Mouse (Mus musculus) kidney, postnatal 36 days (tissue): ENCODE data around the gene Sfrp4.
"Not testable (repeated sequence)": the region's sequence is repeated elsewhere in the genome, so short reads cannot be mapped to it uniquely, and the experiment has no call there.

Source experiments
- DNase-seq, 2 experiments: peaks; one replicate each; pipeline ENCODE4 v3.0.0; 2021 to 2022; ENCODE audit warnings: mixed read lengths in 2 of 2

The Sfrp4 gene

GRCm38 (mm10) chr13:19622573-19623227 lies at the start of gene Sfrp4:
Sfrp4 (plus strand) TSS chr13:19623104.
- peak in 1 of 2 experiments; percentile 22 for DNase-seq

GRCm38 (mm10) chr13:19574723-19575122 lies 48.2 kb upstream of the Sfrp4 start:
- not testable (repeated sequence) for DNase-seq

- no peak for DNase-seq
Measured at GRCm38 (mm10) chr13:19575947-19576346, 47.0 kb upstream of the Sfrp4 start.

GRCm38 (mm10) chr13:19590996-19591759 lies 31.7 kb upstream of the Sfrp4 start:
- no peak for DNase-seq

DNA sequence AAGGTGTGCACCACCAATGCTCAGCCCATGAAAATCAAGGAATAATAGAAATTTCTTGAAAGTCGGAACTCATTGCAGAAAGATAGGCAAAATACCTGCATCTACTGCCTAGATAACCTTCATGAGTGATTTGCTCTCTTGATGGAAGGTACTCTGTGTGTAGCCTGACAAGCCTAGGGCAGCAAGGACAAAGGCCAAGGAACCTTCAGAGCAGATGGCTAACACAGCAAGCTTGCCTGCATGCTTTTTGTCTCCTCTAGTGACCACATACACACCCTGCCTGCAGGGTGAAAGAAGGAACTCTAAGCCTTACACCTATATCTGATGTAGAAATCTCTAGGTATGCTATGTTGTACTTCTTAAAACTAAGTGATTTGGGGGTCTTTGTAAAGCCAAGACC lies 27.8 kb upstream of the Sfrp4 start:
- no peak for DNase-seq

DNA sequence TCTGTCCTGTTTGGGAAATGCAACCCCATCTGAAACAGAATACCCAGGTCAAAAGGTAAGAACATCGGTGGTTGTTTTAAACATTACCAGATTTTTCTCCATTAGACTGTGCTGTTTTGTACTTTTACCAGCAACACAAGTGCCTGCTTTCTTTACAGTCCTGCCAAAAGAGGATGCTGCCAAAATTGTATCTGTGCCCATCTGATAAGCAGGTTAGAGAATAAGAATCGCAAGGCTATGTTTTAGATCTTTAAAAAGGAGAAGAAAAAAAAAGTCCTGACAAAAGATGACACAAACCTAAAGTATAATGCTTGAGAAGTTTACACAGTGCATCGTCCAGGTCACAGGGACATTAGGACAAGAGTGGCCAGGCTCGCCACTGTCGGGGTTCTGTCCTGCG lies 23.7 kb upstream of the Sfrp4 start:
- DNase-seq = no peak

GRCm38 (mm10) chr13:19602531-19602930 lies 20.4 kb upstream of the Sfrp4 start:
- no peak for DNase-seq

DNA sequence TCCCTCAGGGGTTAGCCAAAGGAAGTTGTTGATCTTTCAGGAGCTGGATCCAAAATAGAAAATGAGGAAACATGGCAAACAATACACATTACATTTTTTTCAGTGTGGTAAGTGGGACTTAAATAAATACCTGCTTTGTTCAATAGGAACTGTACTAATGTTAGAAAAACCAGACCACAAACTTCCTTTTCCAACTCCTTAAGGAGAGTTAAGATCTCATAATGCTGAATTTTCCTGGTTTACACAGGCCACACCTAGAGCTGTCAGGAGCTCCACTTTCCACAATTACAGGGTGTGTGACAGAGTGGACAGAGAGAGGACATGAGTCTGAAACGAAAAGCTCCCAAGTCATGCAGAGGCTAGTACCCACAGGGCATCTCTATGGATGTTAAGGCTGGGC lies 19.2 kb upstream of the Sfrp4 start:
- no peak for DNase-seq

DNA sequence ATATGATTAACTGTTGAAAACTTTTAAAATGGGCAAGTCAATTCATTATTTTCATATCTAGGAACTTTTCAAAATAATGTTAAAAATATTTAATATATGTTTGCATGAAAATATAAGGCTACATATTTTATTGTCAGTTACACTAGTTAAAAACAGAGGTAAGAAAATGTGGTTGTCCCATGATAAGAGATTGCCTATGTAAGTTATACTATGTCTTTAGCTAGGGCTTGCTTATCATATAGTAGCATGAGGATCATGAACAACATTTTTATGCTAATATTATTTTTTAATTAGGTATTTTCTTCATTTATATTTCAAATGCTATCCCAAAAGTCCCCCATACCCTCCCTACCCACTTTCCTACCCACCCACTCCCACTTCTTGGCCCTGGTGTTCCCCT lies 18.0 kb upstream of the Sfrp4 start:
- no peak for DNase-seq

DNA sequence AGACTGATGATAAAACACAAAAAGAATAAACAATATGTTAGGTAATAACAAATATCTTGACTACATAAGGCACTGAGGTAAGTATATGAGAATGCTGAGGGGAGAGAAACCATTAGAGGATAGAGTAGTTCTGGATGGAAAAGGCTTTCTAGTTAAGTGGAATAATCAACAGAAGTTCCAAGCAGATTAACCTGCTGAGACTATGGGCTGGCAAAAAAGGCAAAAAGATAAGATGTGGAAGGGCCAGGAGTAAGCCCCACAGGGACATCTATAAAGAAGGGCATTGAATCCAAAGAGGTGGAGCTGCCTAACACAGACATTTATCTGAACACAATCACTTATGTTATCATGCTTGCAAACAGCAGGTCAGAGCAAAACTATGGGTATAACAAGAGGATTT lies 14.8 kb upstream of the Sfrp4 start:
- no peak for DNase-seq

- peak in 1 of 2 experiments; percentile 3 for DNase-seq
Measured at GRCm38 (mm10) chr13:19612348-19612747, 10.6 kb upstream of the Sfrp4 start.

DNA sequence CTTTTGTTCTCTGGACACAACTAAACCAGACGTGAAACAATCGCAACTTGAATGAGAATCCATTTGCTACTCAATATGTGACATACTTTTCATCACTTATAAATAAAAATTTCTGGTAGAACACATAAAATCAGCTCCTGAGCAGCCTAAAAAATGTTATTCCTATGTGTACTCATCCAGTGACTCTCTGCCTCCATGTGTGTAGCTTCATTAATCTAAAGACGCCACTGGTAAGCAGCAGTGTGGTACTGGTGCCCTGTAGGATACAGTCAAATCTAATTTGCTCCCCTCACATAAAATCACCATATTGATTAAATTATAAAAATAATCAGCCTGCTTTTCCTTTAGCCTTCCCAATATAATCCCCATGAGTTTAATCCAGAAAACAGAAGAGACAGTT lies 9.9 kb upstream of the Sfrp4 start:
- no peak for DNase-seq

GRCm38 (mm10) chr13:19613426-19613825 lies 9.5 kb upstream of the Sfrp4 start:
- no peak for DNase-seq

DNA sequence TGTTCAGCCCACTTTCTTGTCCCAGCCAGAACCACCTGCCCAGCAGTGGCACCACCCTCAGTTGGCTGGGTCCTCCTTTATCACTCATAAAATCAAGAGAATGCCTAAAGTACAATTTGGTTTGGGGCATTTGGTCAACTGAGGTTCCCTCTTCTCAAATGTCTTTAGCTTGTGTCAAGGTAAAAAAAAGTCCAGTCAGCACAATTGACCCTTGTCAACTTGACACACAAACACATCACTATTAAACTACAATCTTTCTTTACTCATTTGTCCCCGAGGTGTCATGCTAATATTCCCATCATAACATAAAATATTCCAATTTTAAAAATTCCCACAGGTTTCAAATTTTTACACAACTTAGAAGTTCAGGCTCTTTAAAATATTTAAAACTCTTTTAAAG lies 8.6 kb upstream of the Sfrp4 start:
- DNase-seq = no peak

- DNase-seq = no peak
Measured at GRCm38 (mm10) chr13:19618081-19618480, 4.8 kb upstream of the Sfrp4 start.

DNA sequence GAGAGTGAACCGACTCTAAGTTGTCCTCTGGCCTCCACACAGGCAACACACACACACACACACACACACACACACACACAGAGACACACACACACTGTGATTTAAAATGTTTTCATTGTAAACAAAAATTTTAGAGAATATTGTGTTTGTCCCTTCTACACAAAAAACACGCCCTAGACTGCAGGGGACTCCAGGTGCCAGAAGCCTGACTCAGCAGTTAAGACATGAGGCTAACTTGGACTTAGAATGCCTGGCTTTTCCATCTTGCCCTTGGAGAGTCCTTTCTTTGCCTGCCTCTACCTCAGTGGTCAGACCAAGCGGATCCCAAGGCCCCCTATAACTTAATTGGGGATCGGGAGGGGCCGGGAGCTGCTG lies 4.1 kb upstream of the Sfrp4 start:
- DNase-seq = peak in 1 of 2 experiments; percentile 7

- peak; percentile 32 to 72 for DNase-seq
Measured at GRCm38 (mm10) chr13:19619216-19619927, 3.5 kb upstream of the Sfrp4 start, which contains the start of gene Epdr1. Epdr1 (minus strand) TSS chr13:19619927.

- no peak for DNase-seq
Measured at GRCm38 (mm10) chr13:19623228-19623905, 463 bp downstream of the Sfrp4 start.

DNA sequence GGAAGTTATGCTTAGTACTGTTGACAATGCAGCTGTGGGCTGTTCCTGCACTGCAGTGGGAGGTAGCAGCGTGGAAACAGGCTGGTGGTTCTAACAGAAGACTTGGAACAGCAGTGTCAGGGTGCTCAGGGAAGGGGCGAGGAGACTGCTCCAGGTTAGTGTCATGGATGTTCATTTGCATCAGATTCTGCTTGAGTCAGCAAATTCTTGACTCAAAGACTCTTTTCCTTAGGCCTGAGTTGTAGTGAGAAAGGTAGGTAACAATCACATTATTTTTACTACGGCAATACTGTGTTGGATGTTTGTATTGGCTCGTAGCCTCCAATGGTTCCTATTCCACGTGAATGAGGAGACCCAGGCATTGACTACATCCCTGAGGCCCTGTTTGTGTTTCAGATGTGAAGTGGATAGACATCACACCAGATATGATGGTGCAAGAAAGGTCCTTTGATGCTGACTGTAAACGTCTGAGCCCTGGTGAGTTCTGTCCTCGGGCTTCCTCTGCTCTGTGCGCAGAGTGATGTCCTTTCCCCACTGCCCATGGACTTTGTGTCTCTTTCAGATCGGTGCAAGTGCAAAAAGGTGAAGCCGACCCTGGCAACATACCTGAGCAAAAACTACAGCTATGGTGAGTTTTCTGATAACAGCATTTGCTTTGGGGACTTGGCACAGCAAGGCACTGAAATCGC lies 1.9 kb downstream of the Sfrp4 start:
- DNase-seq = no peak

DNA sequence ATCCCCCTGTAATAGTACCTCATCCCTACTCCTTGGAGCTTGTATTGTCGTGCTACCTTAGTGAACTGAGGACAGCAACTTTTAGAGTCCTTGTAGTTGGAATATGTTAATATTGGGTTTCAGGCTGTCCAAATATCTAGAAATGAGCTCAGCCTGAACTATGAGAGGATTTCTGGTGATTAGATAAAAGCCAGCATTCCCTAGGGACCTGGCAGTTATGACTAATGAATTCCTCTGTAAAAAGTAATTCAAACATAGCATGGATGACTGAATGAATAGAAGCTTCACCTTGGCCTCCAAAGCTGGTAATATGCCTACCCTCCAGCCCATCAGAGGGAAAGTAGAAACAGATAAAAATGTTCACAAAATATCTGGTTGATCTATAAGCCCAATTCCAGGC lies 3.6 kb downstream of the Sfrp4 start:
- no peak for DNase-seq

DNA sequence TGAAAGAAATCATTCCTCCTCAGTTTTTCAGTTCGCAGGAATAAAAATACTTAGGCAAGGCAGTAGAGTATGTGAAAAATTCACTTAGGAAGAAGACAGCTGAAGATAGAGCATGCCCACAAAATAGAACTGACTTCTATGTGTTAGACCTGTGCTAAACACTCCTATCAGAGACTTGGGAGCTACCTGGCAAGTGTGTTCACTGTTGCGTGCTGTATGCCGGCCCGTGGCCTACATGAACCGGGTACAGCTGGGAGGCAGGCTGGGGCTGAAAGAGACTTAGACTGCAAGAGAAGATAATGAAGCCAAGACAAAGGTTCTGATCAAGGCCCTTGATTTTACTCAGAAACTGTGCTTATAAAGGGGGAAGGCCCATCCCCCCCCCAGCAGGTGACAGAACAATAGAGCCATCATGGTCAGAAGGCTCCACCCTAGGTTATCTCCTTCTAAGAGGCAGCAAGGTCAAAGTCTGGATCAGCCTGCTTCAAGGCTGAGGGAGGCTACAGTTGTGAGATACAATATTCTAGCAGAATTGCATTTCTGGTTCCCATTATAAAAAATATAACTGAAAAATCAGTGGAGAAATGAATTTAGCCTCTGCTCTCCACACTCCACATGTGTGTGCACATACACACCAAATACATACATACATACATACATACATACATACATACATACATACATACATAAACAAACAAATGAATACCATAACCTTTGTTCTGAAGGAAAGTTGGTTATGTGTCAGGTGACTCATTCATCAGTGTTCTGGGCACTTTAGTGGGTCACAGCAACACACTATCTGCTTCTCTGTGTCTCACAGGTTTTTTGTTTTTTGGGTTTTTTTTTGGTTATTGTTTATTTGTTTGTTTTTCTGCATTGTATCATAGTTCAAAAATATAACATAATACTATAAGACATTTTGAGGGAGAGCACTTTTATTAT lies 8.1 kb downstream of the Sfrp4 start:
- DNase-seq = no peak
